Mouse (Mus musculus) layer of hippocampus, adult 9-11 months (tissue): ENCODE results near the gene Sema6d.
A peak's percentile ranks its signal among the peaks of the same experiment; 100 is the strongest.

Experiments
- DNase-seq: peaks from one replicate; pipeline ENCODE4 v3.0.0; 2022

The Sema6d gene

DNA sequence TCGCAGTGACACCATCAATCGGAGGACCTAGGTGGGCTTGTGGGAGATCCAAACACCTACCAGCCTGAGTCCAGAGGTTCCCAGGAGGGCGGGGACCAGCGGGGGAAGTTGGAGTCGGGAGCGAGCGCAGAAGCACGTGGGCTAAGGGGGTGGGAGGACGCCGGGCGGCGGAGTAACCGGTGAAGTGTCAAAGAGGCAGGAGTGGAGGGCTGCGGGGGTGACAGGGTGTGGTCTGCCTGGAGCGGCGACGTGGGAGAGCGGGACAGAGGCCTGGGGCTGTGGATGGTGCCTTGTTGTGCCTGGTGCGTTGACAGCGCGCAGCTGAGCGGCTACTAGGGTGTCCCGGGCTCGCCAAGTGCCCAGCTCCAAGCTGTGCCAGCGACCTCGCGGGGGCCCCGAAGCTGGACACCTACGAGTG lies at the start of gene Sema6d:
Gene Sema6d (plus strand): TSS at position 157 of the 418 bp plus-strand sequence.
- peak; percentile 17 for DNase-seq

GRCm38 (mm10) chr2:124059910-124060309 lies 29.9 kb upstream of the Sema6d start:
- no peak for DNase-seq

- no peak for DNase-seq
Observed at GRCm38 (mm10) chr2:124068380-124068779, 21.4 kb upstream of the Sema6d start.

GRCm38 (mm10) chr2:124070664-124071063 lies 19.1 kb upstream of the Sema6d start:
- DNase-seq: no peak

DNA sequence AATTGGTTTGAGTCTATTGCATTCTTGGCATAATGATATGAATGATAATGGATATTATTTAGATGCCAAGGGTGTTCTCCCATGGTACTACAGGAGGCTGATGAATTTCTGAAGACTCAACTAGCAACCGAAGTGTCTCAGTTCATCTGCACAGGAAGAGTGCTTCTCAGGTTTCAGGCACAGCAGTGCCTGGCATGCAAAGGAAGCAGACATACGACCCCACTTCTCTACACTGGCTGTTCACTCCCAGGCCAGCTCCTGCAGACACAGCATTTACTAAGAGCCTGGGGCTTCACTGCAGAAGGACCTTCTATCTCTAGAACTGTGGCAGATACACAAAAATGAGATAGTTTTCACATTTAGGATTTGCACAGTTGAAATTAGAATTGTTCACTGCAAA lies 18.4 kb upstream of the Sema6d start:
- DNase-seq: no peak

DNA sequence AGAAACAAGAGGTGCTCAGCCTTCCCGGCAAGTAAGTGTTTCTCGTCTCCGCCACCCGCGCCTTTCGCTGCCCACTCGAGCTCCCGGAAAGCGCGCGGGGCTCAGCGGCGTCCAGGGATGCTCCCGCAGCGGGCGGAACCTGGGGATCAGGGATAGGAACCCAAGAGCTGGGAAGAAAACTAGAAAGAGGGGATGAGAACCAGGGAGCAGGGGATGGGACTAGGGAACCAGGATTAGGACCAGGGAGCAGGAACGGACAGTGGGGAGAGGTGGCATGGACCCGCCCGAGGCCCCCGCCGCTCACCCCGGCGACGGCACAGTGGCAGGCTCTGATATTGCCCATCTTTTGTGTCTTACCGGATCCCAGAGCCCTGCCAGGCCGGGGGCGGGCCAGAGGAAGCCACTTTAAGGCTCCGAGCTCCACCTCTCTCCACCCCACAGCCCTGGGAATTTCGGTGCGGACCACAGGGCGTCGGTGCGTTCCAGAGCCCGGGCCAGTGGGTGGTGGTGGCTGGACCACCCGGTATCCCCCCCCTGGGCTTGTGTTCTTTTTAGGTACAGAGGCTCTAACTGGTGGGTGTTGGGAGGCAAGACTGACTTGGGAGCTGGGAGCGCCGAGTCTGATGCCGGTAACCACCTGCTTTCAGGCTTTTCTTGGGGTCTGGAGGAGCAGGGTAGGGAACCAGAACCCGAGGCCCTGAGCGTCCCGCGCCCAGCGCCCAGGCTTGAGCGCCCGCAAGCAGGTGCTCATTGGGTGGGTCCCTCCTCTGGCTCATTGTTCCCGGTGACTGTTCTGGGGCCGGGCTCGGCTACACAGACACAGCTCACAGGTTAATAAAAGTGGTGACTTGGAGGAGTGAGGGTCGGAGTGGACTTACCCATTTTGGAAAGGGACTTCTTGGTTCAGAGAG lies 717 bp downstream of the Sema6d start:
- no peak for DNase-seq

DNA sequence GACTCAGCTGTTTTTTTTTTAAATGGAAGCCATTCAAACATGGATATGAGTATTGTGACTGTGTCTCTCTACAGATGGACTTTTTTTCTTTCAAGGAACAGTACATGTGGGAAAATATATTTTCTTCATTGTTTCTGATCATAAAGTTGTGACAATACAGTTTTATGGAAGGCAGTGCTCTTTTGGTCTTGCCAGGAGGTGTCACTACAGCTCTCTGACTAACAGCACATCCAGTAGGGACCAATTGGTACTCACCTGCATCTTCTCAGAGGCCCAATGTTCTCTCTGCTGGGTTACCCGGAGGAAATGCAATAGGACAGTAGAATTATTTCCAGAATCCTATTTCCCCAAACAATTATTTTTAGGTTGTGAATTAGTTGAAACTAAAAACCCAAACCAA lies 9.9 kb downstream of the Sema6d start:
- DNase-seq: no peak

DNA sequence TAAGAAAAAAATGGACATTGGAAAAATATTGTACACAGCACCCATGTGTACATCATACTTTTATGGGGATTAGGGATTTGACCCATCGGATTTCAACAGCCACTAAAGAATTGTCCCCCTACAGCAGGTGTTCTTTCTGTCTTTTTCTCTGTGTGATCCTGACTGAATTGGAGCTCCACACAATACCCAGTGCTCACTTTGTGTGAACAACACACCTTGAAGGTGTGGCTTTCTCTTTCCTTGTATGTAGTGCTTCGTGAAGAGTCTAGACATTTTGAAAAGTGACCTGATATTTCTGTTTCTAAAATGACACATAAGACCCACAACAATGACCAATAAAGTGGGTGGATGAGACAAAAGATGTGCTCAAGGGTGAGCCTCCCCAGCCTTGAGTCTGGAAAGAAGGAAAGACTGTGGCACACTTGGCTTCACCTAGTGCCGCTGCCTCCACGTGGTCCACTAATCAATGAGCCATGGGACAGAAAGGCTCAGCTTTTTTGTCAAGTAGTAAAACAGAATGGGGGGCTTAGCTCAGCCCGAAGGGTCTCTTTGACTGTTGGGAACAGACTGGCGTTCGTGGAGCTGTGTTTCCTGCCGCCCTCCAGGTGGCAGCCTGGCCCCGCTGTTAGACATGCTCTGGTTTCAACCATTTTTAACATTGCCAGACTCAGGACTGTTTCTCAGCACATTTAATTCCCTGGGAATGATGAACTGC lies 10.9 kb downstream of the Sema6d start:
- peak; percentile 18 for DNase-seq

DNA sequence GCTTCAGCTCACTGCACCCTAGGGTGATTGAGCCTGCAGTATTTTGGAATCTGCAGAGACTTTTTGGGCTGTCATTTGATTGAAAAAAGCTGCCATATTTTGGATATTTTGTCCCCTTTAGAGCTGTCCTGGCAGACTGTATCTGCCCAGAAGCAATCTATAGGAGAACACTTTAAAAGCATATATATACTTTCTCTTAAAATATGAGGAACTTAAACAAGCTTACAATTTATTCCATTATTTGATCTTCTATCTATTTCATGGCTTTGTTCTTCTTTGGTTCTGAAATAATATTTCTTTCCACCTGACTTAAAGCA lies 11.4 kb downstream of the Sema6d start:
- no peak for DNase-seq

DNA sequence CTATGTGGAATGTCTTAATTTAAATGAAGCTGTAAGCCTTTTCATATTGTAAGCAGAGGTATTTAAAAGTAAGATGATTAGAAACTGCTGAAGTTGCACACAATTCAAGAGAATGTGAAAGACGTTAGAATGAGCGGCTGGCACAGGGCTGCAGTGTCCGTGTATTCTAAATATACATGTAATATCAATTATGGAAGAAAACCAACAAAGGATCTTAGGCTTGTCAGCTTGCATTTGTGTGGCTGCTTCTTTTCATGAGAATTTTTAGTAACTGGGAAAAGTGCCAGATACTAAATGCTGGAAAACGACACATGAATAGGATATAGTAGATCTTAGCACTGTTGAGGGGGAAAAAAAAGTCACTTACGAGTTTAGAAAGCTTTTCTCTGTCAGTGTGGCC lies 11.8 kb downstream of the Sema6d start:
- no peak for DNase-seq

GRCm38 (mm10) chr2:124103277-124103676 lies 13.5 kb downstream of the Sema6d start:
- no peak for DNase-seq

DNA sequence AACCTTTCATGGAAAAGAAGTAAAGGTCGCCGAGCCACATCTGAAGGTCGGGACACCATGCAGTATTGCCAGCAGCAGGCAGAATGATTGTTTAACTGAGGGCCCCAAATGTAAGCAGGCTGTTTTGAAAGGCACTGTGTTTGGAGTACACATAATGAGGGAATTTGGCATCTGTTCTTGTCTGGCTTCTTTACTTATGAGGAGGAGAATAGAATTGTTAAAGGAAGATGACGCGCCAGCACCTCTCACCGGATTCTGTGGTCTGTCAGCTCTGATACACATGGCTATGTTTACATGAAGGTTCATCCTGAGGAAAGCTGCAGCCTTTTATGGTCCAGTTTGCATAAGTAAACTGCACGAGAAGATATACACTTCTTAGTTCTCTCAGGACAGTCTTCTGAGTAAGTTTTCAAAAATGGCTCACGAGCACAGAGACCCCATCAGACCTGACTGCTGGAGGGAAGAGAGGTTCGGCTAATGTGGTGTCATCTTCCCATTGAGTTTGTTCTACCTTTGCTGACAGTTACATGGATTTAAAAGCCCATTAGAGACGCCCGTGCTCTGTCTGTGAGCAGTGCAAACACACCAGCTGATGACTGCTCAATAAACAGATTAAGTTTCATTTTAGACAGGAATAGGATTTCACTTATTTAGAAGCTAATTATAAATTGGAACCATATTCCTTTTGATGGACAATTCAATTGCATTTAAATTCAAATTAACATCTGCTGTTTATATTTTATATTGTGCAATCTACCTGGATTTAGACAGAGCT lies 28.9 kb downstream of the Sema6d start:
- no peak for DNase-seq

DNA sequence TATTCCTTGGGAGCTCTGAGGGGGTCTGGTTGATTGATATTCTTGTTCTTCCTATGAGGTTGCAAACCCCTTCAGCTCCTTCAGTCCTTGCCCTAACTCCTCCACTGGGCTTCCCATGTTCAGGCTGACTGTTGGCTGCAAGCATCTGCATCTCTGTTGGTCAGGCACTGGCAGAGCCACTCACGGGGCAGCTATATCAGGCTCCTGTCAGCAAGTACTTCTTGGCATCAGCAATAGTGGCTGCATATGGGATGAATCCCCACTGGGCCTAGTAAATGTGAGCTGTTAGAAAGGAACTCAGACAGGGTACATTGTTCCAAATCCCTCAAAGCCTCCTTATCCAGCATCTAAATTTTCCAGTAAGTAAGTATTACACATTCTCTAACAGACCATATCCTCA lies 30.6 kb downstream of the Sema6d start:
- DNase-seq: no peak

GRCm38 (mm10) chr2:124121539-124121938 lies 31.8 kb downstream of the Sema6d start:
- no peak for DNase-seq

DNA sequence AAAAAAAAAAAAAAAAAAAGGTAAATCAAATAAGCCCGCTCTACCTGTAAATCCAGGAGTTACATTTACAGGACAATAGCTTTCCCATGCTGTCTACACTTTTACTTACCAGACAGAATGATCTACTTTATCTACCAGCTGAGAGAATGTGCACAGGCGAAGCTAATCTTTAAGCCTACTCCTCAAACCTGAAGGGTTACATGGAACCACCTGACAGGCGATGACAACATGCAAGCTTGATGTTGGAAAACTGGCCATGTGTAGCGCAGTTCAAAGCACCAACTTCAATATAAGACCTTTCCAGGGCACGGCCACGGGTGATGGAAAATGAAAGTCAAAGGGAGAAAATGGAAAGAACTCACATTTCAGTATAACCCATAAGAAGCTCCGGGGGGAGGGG lies 35.7 kb downstream of the Sema6d start:
- no peak for DNase-seq

DNA sequence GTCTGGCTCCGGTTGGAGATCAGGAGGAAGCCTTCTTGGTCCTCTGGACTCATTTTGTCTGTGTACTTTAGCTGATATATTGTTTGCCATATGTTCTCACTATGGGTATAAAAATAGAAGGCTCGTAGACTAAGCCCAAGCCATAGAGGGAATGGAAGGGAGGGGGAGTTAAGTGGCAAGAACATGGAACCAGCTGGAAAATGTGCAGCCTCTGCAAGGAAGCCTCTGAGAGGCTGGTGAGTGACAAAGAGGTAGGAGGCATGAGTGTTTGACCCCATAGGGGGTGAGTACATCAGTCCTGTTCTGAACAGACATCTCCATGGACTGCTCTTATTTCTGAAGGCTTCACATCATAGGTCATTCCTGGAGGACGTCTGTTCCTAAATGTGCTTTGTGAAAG lies 37.1 kb downstream of the Sema6d start:
- DNase-seq: no peak

DNA sequence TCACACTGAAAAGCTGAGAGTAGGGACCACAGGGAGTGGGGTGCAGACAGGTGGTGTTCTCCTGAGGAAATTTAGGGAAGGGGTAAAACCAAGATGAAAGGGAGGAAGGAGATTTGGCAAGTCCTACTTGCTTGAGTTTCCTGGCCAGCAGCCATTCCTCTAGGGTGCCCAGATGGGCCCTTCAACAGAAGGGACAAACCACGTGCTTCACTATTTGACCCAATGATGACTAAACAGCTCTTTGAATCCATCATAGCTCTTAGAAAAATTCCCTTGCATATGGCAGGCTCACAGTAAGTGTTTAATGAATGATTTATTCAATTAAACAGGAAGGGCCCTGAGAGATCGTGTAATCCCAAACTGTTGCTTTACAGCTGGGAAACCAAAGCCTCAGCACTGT lies 41.1 kb downstream of the Sema6d start:
- DNase-seq: no peak

DNA sequence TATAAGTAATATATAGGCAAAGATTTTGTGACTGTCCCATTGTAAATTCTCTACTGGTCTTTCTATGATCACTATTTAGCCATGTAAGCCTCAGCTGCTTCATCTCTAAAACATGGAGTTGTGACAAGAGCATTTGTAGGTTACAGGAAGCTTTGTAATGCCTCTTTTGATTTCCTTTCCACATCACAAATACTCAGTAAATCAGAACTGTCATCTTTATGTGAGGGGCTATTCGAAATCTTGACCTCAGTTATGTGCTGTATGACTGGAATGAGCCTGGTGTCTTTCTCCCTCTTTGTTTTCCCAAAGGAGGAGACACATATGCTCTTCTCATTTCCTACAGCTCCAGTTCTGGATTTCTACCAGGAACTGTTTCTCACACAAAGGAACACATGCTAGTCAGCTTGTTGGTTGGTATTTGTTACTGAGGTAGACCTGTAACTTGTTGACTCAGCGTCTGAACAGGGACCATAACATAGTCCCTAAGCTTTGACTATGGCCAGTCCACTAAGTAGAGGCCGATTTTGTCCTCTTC lies 51.8 kb downstream of the Sema6d start:
- no peak for DNase-seq

DNA sequence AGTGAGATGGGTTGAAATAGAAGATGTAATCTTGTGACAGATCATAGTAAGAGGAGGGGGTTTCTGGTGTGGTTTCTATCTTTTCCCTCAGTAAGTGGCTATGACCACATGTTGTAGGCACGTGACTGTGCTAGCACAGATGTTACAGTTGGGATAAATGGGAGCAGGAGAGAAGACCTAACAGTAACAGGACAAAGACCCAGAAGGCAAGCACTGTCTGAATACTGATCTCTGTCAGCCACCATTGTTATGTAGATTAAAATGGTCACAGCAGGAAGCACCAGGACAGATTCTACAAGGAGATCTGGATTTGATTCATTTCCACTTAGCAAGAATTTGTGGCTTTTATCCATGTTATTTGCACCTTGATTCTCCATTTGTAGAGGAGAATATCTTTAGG lies 55.8 kb downstream of the Sema6d start:
- DNase-seq: no peak

- no peak for DNase-seq
Observed at GRCm38 (mm10) chr2:124158158-124158557, 68.4 kb downstream of the Sema6d start.

DNA sequence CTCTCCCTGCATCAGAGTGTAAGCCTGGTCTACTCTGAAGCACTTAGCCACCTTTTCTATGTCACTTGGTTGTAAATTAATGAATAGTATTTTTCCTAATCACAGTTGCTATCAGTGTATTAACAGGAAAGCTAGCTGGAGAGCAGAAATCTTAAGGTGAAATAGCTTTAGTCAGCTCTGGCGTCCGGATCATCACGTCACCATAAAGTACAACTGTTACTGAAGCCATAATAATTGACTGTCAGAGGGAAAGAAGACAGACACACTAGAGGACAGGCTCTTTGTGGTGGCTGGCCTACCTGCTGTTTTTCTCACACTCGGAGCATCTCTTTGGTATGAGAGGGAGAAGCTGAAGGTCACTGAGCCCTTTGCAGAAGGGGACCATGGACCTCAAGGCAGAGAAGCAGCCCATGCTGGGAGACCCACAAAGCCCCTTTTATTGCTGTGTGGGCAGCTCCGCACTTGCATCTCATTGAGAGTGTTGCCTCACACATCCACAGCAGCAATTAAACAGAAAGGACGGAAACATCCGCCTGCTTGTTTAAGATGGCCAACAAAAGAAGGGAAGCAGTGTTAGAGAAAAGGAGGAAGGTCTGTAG lies 72.3 kb downstream of the Sema6d start:
- no peak for DNase-seq

- no peak for DNase-seq
Observed at GRCm38 (mm10) chr2:124168411-124168810, 78.6 kb downstream of the Sema6d start.

DNA sequence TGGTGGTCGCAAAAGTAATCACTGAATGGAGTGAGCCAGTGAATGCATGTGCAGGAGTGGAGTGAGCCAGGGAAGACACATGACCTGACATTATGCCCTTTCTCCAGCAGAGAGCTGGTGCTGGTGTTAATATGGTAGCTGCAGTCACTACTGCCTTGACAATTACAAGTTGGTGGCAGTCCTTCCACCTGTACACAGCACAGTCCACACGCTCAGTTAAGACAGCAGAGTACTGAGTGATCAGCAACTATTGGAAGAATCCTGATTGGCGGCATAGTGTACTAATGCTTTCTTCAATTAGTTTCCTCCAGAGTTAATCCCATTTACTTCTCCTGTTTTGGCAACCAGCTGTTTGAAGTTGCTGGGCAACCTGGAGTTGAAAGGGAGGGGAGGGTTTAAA lies 81.9 kb downstream of the Sema6d start:
- DNase-seq: no peak
